Mouse (Mus musculus): Measurements from ENCODE around the gene Igfbp4. TPM values are rescaled to one million over a fixed set of nuclear protein-coding genes. Genes with fewer than 3 reads are reported as not detected.
A peak's percentile ranks its signal among the peaks of the same experiment; 100 is the strongest.

Igfbp4 gene
- polyA plus RNA-seq, 1 experiment from 2014 or later, result 209 TPM

DNA sequence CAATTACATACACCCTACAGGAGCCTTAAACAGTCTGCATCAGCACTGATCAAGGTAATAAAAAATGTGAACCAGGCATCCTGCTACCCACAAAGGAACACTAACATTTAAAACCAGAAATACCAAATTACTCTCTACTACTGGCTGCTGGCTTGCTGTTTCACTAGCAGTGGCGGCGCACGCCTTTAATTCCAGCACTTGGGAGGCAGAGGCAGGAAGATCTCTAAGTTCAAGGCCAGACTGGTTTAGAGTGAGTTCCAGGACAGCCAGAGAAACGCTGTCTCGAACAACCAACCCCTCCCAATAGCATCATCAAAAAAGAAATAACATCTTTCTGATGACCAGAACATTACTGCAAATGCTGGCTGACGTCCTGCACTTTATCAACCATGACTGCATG, 21.2 kb upstream of the Igfbp4 start:
- Histone ChIP-seq H3K4me1 (ENCODE audit: control insufficient read depth, insufficient read depth, low read length) (peaks cover 10% of the 10 kb centered on the region), H3K9ac (ENCODE audit: low read length) (no peak overlapping the region), H3K36me3 (ENCODE audit: control insufficient read depth, insufficient read depth, low read length) (peaks cover 39% of the 10 kb centered on the region), H3K4me3 (ENCODE audit: low read depth, low read length) (no peak overlapping the region), H3K4me2 (no peak overlapping the region), H3K27me3 (ENCODE audit: control insufficient read depth, insufficient read depth, low read length) (no peaks in the 10 kb centered on the region), H3K27ac (ENCODE audit: low read depth, low read length) (no peak overlapping the region), H3K9me3 (ENCODE audit: control insufficient read depth, low read length) (no peaks in the 10 kb centered on the region)
- 96% methylated on average over 6 of the region's 6 CpGs for WGBS
- no peak for ATAC-seq (ENCODE audit: low FRiP score)
- no peak for DNase-seq (ENCODE audit: low spot score, missing footprints)

- H3K9me3 ChIP-seq (ENCODE audit: control insufficient read depth, low read length), result no peaks in the 10 kb centered on the region
- peak overlapping the region; percentile 88 for H3K9ac ChIP-seq (ENCODE audit: low read length)
- H3K4me1 ChIP-seq (ENCODE audit: control insufficient read depth, insufficient read depth, low read length), result peaks cover 10% of the 10 kb centered on the region
- peaks cover 31% of the 10 kb centered on the region for H3K36me3 ChIP-seq (ENCODE audit: control insufficient read depth, insufficient read depth, low read length)
- ATAC-seq (ENCODE audit: low FRiP score), result no peak
- DNase-seq (ENCODE audit: low spot score, missing footprints), result no peak
- H3K27ac ChIP-seq (ENCODE audit: low read depth, low read length), result no peak overlapping the region
- peak overlapping the region; percentile 59 for H3K4me2 ChIP-seq
- H3K4me3 ChIP-seq (ENCODE audit: low read depth, low read length), result peak overlapping the region; percentile 76
- WGBS, result 84% methylated on average over 5 of the region's 5 CpGs
- no peaks in the 10 kb centered on the region for H3K27me3 ChIP-seq (ENCODE audit: control insufficient read depth, insufficient read depth, low read length)
These were observed 18.6 kb upstream of the Igfbp4 start for GRCm38 (mm10) chr11:99022384-99022933.

DNA sequence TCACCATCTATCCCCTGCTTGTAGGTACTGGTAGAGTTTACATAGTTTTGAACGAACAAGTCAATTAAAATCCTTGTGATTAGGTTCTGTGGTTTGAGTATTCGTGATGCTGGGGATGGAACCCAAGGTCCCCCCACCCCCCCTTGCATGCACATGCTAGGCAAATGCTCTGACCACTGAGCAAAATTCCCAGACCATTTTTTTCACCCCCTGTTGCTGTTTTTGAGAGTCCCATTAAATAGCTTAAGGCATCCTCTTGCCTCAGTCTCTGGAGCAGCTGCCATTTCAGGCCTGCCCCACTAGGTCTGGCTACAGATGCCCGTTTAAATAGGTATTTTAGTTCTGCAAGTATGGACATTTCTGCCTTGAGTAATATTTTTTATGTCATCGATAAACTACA, 17.9 kb upstream of the Igfbp4 start:
- Histone ChIP-seq H3K4me2 (peak overlapping the region; percentile 59), H3K9ac (ENCODE audit: low read length) (peak overlapping the region; percentile 88), H3K9me3 (ENCODE audit: control insufficient read depth, low read length) (no peaks in the 10 kb centered on the region), H3K4me3 (ENCODE audit: low read depth, low read length) (peak overlapping the region; percentile 76), H3K27ac (ENCODE audit: low read depth, low read length) (no peak overlapping the region), H3K27me3 (ENCODE audit: control insufficient read depth, insufficient read depth, low read length) (no peaks in the 10 kb centered on the region), H3K36me3 (ENCODE audit: control insufficient read depth, insufficient read depth, low read length) (peaks cover 25% of the 10 kb centered on the region), H3K4me1 (ENCODE audit: control insufficient read depth, insufficient read depth, low read length) (peaks cover 10% of the 10 kb centered on the region)
- ATAC-seq (ENCODE audit: low FRiP score) (no peak), DNase-seq (ENCODE audit: low spot score, missing footprints) (peak; percentile 91)
- WGBS, result 12% methylated on average over 4 of the region's 4 CpGs

DNA sequence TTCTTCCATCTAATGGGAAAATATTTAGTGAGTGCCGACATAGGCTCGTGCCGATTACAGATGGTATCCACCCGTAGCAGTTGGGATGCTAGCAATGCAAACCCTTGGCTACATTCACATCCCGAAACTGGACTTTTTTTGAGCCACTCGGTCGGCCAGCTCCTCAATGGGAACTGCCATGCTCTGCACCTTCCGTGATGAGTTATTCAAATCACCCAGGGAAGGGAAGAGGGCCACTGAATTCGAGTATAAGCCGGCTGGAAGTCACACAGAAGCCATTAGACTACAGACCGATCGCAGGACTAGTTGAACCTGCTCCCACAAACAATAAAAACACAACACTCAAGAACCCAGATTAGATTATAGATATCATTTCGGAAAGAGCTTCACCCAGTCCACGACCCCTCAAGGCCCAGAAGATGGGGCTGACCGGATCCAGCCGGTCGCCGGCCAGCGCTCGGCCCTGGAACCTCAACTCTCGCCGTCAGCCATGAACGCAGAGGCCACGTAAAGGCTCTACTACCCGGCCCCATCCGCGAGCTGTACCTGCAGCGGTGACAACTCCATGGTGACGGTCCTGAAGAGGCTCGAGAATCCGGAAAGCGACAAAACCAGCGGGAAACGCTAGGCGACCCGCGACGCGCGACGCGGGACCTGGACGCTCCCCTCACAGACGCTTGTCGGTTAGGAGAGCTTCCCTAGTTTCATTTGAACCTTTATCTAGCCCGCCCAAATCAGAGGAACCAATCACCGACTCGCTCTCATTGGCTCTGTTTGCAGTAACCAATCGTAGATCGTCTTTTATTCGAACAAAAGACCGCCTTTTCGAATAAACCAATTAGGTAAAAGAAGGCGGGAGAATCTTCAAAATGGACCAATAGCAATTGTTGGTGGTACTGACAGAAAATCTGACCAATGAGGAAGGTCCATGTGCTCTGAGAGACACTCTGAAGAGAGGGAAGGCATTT, 17.3 kb upstream of the Igfbp4 start, which contains the start of gene Top2a:
Top2a (minus strand) TSS at position 690 of the 968 bp plus-strand sequence.
- Histone ChIP-seq H3K9ac (ENCODE audit: low read length) (peak within 1 kb of the TSS; percentile 88), H3K4me3 (ENCODE audit: low read depth, low read length) (peak within 1 kb of the TSS; percentile 76), H3K9me3 (ENCODE audit: control insufficient read depth, low read length) (no peaks in the 10 kb centered on the region), H3K36me3 (ENCODE audit: control insufficient read depth, insufficient read depth, low read length) (peaks cover 19% of the 10 kb centered on the region; the same call in 1 of the 2 replicates), H3K4me2 (peak within 1 kb of the TSS; percentile 59), H3K27me3 (ENCODE audit: control insufficient read depth, insufficient read depth, low read length) (no peaks in the 10 kb centered on the region), H3K4me1 (ENCODE audit: control insufficient read depth, insufficient read depth, low read length) (peaks cover 10% of the 10 kb centered on the region), H3K27ac (ENCODE audit: low read depth, low read length) (peak within 1 kb of the TSS; percentile 58; the same call in 1 of the 2 replicates)
- WGBS, result under 1% methylated on average over 54 of the region's 54 CpGs
- peak; percentile 94 for ATAC-seq (ENCODE audit: low FRiP score)
- DNase-seq (ENCODE audit: low spot score, missing footprints), result peak; percentile 100

DNA sequence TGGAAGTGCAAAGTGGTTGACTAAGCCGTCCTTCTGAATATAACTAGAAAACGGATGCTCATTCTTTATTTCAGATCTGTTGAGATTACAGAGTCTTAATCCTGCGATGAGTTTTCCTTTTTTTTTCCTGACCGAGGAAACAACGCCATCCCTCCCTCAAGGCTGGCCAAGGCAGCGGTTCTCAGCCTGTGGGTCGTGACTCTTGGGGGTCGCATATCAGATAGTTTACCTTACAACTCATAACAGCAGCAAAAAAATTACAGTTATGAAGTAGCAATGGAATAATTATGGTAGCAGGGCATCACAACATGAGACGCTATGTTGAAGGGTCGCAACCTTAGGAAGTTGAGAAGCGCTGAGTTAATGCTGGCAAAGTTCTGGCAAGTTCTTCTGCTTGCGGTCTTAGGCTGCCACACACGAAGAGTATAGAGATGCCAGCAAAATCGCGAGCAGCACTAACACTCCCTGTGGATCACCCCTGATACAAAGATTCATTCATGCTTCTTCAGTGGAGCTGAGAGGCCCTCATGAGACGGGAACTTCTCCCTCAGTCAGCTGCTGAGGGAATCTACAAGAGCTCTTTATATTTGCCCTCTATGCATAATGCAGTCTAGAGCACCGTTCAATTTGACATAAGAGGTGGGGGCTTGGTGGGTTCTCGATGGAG, 16.4 kb upstream of the Igfbp4 start:
- Histone ChIP-seq H3K4me2 (peak overlapping the region; percentile 32), H3K4me1 (ENCODE audit: control insufficient read depth, insufficient read depth, low read length) (peaks cover 10% of the 10 kb centered on the region), H3K27me3 (ENCODE audit: control insufficient read depth, insufficient read depth, low read length) (no peaks in the 10 kb centered on the region), H3K9ac (ENCODE audit: low read length) (peak overlapping the region; percentile 9; the same call in 1 of the 2 replicates), H3K4me3 (ENCODE audit: low read depth, low read length) (peak overlapping the region; percentile 22; the same call in 1 of the 2 replicates), H3K36me3 (ENCODE audit: control insufficient read depth, insufficient read depth, low read length) (peaks cover 17% of the 10 kb centered on the region; the same call in 1 of the 2 replicates), H3K9me3 (ENCODE audit: control insufficient read depth, low read length) (no peaks in the 10 kb centered on the region), H3K27ac (ENCODE audit: low read depth, low read length) (no peak overlapping the region)
- WGBS, result 54% methylated on average over 18 of the region's 18 CpGs
- no peak for DNase-seq (ENCODE audit: low spot score, missing footprints)
- ATAC-seq (ENCODE audit: low FRiP score), result peak; percentile 49

GRCm38 (mm10) chr11:99025878-99026277, 15.2 kb upstream of the Igfbp4 start:
- Histone ChIP-seq H3K4me2 (no peak overlapping the region), H3K4me3 (ENCODE audit: low read depth, low read length) (no peak overlapping the region), H3K27ac (ENCODE audit: low read depth, low read length) (no peak overlapping the region), H3K9ac (ENCODE audit: low read length) (no peak overlapping the region), H3K9me3 (ENCODE audit: control insufficient read depth, low read length) (no peaks in the 10 kb centered on the region), H3K4me1 (ENCODE audit: control insufficient read depth, insufficient read depth, low read length) (peaks cover 10% of the 10 kb centered on the region), H3K27me3 (ENCODE audit: control insufficient read depth, insufficient read depth, low read length) (no peaks in the 10 kb centered on the region), H3K36me3 (ENCODE audit: control insufficient read depth, insufficient read depth, low read length) (peaks cover 8% of the 10 kb centered on the region; the same call in 1 of the 2 replicates)
- no peak for ATAC-seq (ENCODE audit: low FRiP score)
- no peak for DNase-seq (ENCODE audit: low spot score, missing footprints)
- 82% methylated on average over 6 of the region's 6 CpGs for WGBS

DNA sequence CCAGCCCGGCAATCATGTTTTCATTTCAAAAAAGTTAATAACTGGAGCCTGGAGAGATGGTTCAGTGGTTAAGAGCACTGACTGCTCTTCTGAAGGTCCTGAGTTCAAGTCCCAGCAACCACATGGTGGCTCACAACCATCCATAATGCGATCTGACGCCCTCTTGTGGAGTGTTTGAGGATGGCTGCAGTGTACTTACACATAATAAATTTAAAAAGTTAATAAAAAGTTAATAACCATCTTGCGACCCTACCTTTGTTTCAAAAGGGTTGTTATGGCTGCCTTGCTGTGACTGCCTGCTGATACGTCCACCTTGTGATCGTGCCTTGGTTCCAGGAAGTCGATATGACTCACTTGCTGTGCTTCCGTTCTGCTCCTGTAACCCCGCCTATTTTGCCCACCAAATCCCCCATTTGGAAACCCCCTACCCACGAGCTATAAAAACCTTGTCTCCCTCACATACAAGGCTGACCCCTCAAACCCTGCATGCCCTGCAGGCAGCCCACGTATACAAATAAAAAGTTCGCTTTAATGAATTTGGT, 14.1 kb upstream of the Igfbp4 start:
- Histone ChIP-seq H3K4me3 (ENCODE audit: low read depth, low read length) (no peak overlapping the region), H3K36me3 (ENCODE audit: control insufficient read depth, insufficient read depth, low read length) (peaks cover 1% of the 10 kb centered on the region; the same call in 1 of the 2 replicates), H3K9ac (ENCODE audit: low read length) (no peak overlapping the region), H3K27me3 (ENCODE audit: control insufficient read depth, insufficient read depth, low read length) (no peaks in the 10 kb centered on the region), H3K9me3 (ENCODE audit: control insufficient read depth, low read length) (no peaks in the 10 kb centered on the region), H3K4me1 (ENCODE audit: control insufficient read depth, insufficient read depth, low read length) (peaks cover 7% of the 10 kb centered on the region), H3K4me2 (no peak overlapping the region), H3K27ac (ENCODE audit: low read depth, low read length) (no peak overlapping the region)
- ATAC-seq (ENCODE audit: low FRiP score) (no peak), DNase-seq (ENCODE audit: low spot score, missing footprints) (no peak)
- WGBS, result 85% methylated on average over 12 of the region's 12 CpGs

GRCm38 (mm10) chr11:99035350-99035749, 5.7 kb upstream of the Igfbp4 start:
- 74% methylated on average over 4 of the region's 4 CpGs for WGBS
- ATAC-seq (ENCODE audit: low FRiP score), result no peak
- no peak overlapping the region for H3K4me3 ChIP-seq (ENCODE audit: low read depth, low read length)
- H3K9ac ChIP-seq (ENCODE audit: low read length), result no peak overlapping the region
- H3K4me1 ChIP-seq (ENCODE audit: control insufficient read depth, insufficient read depth, low read length), result 0 out of 2 replicates have a peak, but pooled peaks cover under 1% of the 10 kb centered on the region
- no peak overlapping the region for H3K4me2 ChIP-seq
- H3K9me3 ChIP-seq (ENCODE audit: control insufficient read depth, low read length), result no peaks in the 10 kb centered on the region
- no peak for DNase-seq (ENCODE audit: low spot score, missing footprints)
- no peaks in the 10 kb centered on the region for H3K27me3 ChIP-seq (ENCODE audit: control insufficient read depth, insufficient read depth, low read length)
- H3K36me3 ChIP-seq (ENCODE audit: control insufficient read depth, insufficient read depth, low read length), result no peaks in the 10 kb centered on the region
- H3K27ac ChIP-seq (ENCODE audit: low read depth, low read length), result no peak overlapping the region

Data from midbrain, embryonic 11.5 days (tissue).